Mouse (Mus musculus): ENCODE data around the gene Fktn.

DNA sequence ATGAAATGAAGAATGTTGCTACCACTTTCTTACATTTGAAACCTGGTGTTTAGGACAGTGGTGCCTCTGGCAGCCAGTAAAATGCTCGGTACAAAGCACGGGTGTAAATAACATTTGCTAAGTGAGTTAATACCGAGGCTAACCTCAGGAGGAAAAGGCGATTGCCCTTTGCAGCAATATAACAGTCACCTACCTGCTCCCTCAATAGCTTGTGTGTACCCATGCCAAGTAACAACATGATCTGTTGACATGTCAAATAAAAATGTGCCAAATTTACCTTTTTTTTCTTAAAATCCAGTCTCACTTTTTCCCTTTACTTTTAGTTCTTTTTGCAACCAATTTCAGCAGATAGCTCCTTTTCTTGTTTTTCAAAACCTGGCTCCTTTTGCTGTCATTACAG, 111.0 kb downstream of the Fktn start:
- TF ChIP-seq CTCF (IDR thresholded peaks at IDR 0.05; ENCODE audit: borderline replicate concordance, insufficient read depth, low read length) (no peak), POLR2A (IDR thresholded peaks at IDR 0.05; ENCODE audit: low read depth, low read length) (no peak)

Data from embryonic fibroblast, embryonic 13.5 days (primary cell).